Mouse (Mus musculus) myocyte (in vitro differentiated cells): ENCODE results near the gene Auts2. TPM values are rescaled to one million over a fixed set of nuclear protein-coding genes. Genes with fewer than 3 reads are reported as not detected.

Source experiments
- H3K27me3 ChIP-seq: one replicate; pipeline ENCODE4 v1.6.1; 2011; ENCODE audit not compliant: control insufficient read depth, insufficient read depth, insufficient read length
- H3K36me3 ChIP-seq: one replicate; pipeline ENCODE4 v1.6.1; 2011; ENCODE audit not compliant: control insufficient read depth, insufficient read depth
- H3K4me2 ChIP-seq: one replicate; pipeline ENCODE4 v1.6.1; 2011; ENCODE audit warnings: low read depth, control low read depth
- H3K4me3 ChIP-seq: one replicate; pipeline ENCODE4 v1.5.1; 2011; ENCODE audit warnings: mild to moderate bottlenecking, control low read depth, moderate library complexity
- H3K79me2 ChIP-seq: one replicate; pipeline ENCODE4 v1.6.1; 2011; ENCODE audit not compliant: control insufficient read depth, insufficient read depth
- H3ac ChIP-seq: one replicate; pipeline ENCODE4 v1.6.1; 2011; ENCODE audit not compliant: control insufficient read depth, insufficient read length
- CEBPB ChIP-seq: IDR thresholded peaks from 2 replicates; pipeline ENCODE4 v1.6.1; 2011; ENCODE audit warnings: mild to moderate bottlenecking, moderate library complexity; ENCODE audit not compliant: poor library complexity, insufficient read depth, severe bottlenecking
- E2F4 ChIP-seq: IDR thresholded peaks from one replicate; pipeline ENCODE4 v1.6.1; 2011; ENCODE audit warnings: mild to moderate bottlenecking, control low read depth, moderate library complexity; ENCODE audit not compliant: insufficient read depth
- MAX ChIP-seq: IDR thresholded peaks from one replicate; pipeline ENCODE4 v1.6.1; 2011; ENCODE audit warnings: low read depth, mild to moderate bottlenecking, control low read depth
- MYOD1 ChIP-seq, 3 experiments: IDR thresholded peaks; one replicate each; pipeline ENCODE4 v1.6.1; 2011; ENCODE audit warnings: control low read depth in 2 of 3, low read depth in 2 of 3, mild to moderate bottlenecking in 2 of 3, moderate library complexity in 1 of 3; ENCODE audit not compliant: insufficient read length in 2 of 3, control insufficient read depth in 1 of 3
- MYOG ChIP-seq, 3 experiments: IDR thresholded peaks; one replicate each; pipeline ENCODE4 v1.6.1; 2011; ENCODE audit warnings: control low read depth in 2 of 3, low read depth in 2 of 3, mild to moderate bottlenecking in 2 of 3; ENCODE audit not compliant: insufficient read length in 2 of 3, control insufficient read depth in 1 of 3, insufficient read depth in 1 of 3
- POLR2A ChIP-seq: IDR thresholded peaks from one replicate; pipeline ENCODE4 v1.6.1; 2011; ENCODE audit warnings: low read depth, mild to moderate bottlenecking, control low read depth, moderate library complexity; ENCODE audit not compliant: insufficient read length
- POLR2AphosphoS2 ChIP-seq: IDR thresholded peaks from one replicate; pipeline ENCODE4 v1.6.1; 2011; ENCODE audit warnings: low read depth, control low read depth; ENCODE audit not compliant: insufficient read length
- REST ChIP-seq: IDR thresholded peaks from one replicate; pipeline ENCODE4 v1.6.1; 2011; ENCODE audit warnings: mild to moderate bottlenecking, control low read depth, moderate library complexity; ENCODE audit not compliant: insufficient read depth, insufficient read length
- SRF ChIP-seq: IDR thresholded peaks from one replicate; pipeline ENCODE4 v1.6.1; 2011; ENCODE audit warnings: low read depth; ENCODE audit not compliant: control insufficient read depth, insufficient read length
- TCF12 ChIP-seq: IDR thresholded peaks from one replicate; pipeline ENCODE4 v1.6.1; 2011; ENCODE audit warnings: mild to moderate bottlenecking, control low read depth; ENCODE audit not compliant: poor library complexity, insufficient read depth, severe bottlenecking
- TCF3 ChIP-seq: IDR thresholded peaks from one replicate; pipeline ENCODE4 v1.6.1; 2011; ENCODE audit warnings: low read depth, control low read depth; ENCODE audit not compliant: insufficient read length
- USF1 ChIP-seq: IDR thresholded peaks from one replicate; pipeline ENCODE4 v1.6.1; 2011; ENCODE audit warnings: low read depth, mild to moderate bottlenecking, control low read depth, moderate library complexity
- polyA plus RNA-seq: library from polyadenylated mRNA; unstranded; fragments of >200 nt; fragmentation: generic; extraction: Trizol; gene quantifications from one replicate; pipeline ENCODE4 v1.2.1, GENCODE M21; 2012; ENCODE audit warnings: missing spikeins

Auts2 gene
- polyA plus RNA-seq, 1 experiment, result 8.0 TPM

GRCm38 (mm10) chr5:131836014-131836735 is 707.0 kb downstream of the Auts2 start:
- H3K36me3 ChIP-seq, result no peaks in the 10 kb centered on the region
- TF ChIP-seq USF1 (no peak), TCF3 (no peak), MYOD1 (IDR thresholded peaks at IDR 0.05; ENCODE audit: control insufficient read depth in 1 of 3, insufficient read length in 2 of 3, low read depth in 2 of 3) (no peak), POLR2A (no peak), POLR2AphosphoS2 (no peak), CEBPB (no peak), TCF12 (no peak), E2F4 (no peak), REST (no peak), MYOG (IDR thresholded peaks at IDR 0.05; ENCODE audit: control insufficient read depth in 1 of 3, insufficient read depth in 1 of 3, insufficient read length in 2 of 3, low read depth in 2 of 3) (no peak), SRF (no peak), MAX (no peak)
- no peak overlapping the region for H3ac ChIP-seq
- H3K4me2 ChIP-seq, result no peak overlapping the region
- no peak overlapping the region for H3K4me3 ChIP-seq
- H3K79me2 ChIP-seq, result no peaks in the 10 kb centered on the region
- no peaks in the 10 kb centered on the region for H3K27me3 ChIP-seq

DNA sequence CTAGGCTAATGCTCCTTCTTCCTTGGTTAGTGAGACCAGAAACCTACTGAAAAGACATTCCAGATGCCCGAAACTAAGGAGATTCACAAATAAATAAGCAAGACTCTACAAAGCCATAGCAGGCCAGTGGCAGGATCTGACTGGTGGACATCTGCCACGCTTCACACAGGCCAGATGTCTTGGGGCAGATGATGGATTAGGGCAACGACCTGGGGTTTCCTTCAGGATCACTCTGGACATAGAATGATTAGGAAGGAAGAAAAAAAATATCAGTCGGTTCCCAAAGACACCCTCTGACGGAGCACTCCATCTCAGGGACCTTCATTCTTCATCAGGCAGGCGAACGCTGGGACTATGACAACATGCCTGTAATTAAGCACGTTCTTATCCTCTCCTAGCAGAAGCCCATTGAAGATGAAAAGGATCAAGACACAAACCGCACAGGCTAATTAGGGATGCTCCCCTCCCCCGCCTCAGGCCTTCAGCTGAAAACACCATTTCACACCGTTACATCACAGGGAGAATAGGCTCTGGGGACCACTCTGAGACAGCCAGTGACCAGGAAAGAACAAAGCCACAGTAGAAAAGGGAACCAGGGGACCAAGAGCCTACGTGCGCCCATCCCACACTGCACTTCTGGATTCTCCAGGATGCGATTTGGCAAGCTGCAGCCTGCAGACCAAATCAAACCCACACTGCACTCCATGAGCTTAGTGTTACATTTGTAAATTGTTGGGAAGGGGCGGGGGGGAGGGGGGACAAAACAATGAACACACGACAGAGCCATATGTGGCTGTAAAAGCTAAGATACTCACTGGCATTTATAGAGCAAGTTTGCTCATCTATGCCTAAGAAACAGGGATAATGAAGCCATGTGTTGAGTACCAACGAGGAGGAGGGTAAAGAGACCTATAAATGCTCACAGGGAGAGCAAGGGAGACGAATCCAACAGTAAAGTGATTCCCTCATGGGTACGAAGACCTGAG is 710.0 kb downstream of the Auts2 start:
- Histone ChIP-seq H3K4me3 (no peak overlapping the region), H3ac (no peak overlapping the region), H3K36me3 (no peaks in the 10 kb centered on the region), H3K27me3 (no peaks in the 10 kb centered on the region), H3K79me2 (no peaks in the 10 kb centered on the region), H3K4me2 (no peak overlapping the region)
- no peak for TF ChIP-seq MAX

DNA sequence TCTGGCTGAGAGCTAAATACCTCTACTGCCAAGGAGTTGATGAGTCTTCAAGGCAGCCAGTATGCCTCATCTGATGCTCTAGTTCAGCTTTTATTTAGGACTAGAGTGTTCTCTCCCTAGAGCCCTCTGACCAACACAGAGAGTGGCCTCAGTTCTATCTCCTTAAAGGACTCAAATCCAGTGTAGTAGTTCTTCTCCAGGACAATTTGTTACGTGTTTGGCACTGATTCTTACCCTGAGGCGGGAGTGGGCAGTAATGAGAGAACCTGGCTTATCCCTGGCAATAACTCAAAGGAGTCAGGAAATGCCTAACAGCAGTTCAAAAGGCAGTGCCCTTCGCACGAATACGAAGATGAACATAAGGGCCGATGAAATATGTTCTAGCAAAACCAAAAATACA is 713.0 kb downstream of the Auts2 start:
- TF ChIP-seq POLR2A, result no peak
- TF ChIP-seq TCF12, result no peak
- TF ChIP-seq MAX, result no peak
- no peak for TF ChIP-seq REST
- no peak for TF ChIP-seq CEBPB
- TF ChIP-seq SRF, result no peak
- no peak for TF ChIP-seq USF1
- TF ChIP-seq E2F4, result no peak
- TF ChIP-seq MYOG (IDR thresholded peaks at IDR 0.05; ENCODE audit: control insufficient read depth in 1 of 3, insufficient read depth in 1 of 3, insufficient read length in 2 of 3, low read depth in 2 of 3), result no peak
- no peak for TF ChIP-seq TCF3
- no peak for TF ChIP-seq MYOD1 (IDR thresholded peaks at IDR 0.05; ENCODE audit: control insufficient read depth in 1 of 3, insufficient read length in 2 of 3, low read depth in 2 of 3)
- TF ChIP-seq POLR2AphosphoS2, result no peak
- Histone ChIP-seq H3K27me3 (no peaks in the 10 kb centered on the region), H3ac (no peak overlapping the region), H3K4me2 (no peak overlapping the region), H3K36me3 (no peaks in the 10 kb centered on the region), H3K79me2 (no peaks in the 10 kb centered on the region), H3K4me3 (no peak overlapping the region)

DNA sequence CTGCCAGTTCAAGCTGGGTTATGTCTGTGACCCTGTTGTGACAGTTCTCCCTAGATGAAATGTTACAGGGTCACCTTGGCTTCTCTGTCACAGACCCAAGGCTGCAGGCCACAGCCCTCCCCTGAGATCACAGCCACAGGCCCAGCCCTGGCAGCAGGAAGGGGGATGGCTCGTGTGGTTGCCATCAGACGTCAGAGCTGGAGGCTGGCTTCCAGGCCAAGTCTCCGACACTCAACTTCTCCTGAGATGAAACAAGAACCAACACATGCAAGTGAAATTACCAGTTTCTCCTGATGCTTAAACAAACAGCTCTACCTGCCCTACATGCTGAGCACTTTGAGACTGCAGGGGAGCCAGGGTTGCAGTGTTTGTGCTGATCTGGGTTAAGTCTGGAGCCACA is 713.9 kb downstream of the Auts2 start:
- TF ChIP-seq MYOG (IDR thresholded peaks at IDR 0.05; ENCODE audit: control insufficient read depth in 1 of 3, insufficient read depth in 1 of 3, insufficient read length in 2 of 3, low read depth in 2 of 3), result no peak
- TF ChIP-seq MAX, result no peak
- TF ChIP-seq USF1, result no peak
- no peak for TF ChIP-seq POLR2AphosphoS2
- no peak for TF ChIP-seq E2F4
- TF ChIP-seq POLR2A, result no peak
- TF ChIP-seq CEBPB, result no peak
- no peak for TF ChIP-seq SRF
- no peak for TF ChIP-seq TCF12
- TF ChIP-seq TCF3, result no peak
- TF ChIP-seq REST, result no peak
- TF ChIP-seq MYOD1 (IDR thresholded peaks at IDR 0.05; ENCODE audit: control insufficient read depth in 1 of 3, insufficient read length in 2 of 3, low read depth in 2 of 3), result no peak
- Histone ChIP-seq H3K27me3 (no peaks in the 10 kb centered on the region), H3K79me2 (no peaks in the 10 kb centered on the region), H3ac (no peak overlapping the region), H3K36me3 (no peaks in the 10 kb centered on the region), H3K4me3 (no peak overlapping the region), H3K4me2 (no peak overlapping the region)

DNA sequence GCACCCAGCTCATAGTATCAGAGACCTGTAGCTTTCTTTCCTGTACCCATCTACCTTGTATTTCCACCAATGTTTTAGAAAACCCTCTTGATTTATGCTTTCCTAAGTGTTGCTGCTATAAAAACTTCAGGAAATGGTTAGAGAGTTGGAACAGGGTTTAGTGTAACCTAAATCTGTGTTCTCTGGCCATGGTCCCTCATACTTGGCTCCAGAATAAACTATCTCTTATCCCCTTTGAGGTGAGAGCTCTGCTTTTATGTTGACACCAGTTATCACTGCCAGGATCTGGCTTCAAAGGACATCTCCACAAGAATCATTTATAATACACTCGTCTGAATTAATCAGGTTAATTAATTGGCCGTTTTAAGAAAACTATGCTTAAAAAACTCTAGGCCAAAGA is 714.5 kb downstream of the Auts2 start:
- no peaks in the 10 kb centered on the region for H3K27me3 ChIP-seq
- no peak overlapping the region for H3ac ChIP-seq
- no peaks in the 10 kb centered on the region for H3K36me3 ChIP-seq
- no peaks in the 10 kb centered on the region for H3K79me2 ChIP-seq
- H3K4me3 ChIP-seq, result no peak overlapping the region
- TF ChIP-seq SRF (no peak), CEBPB (no peak)
- no peak overlapping the region for H3K4me2 ChIP-seq
